Mouse (Mus musculus): ENCODE measurements around the gene Otulinl. TPM values are rescaled to one million over a fixed set of nuclear protein-coding genes. Genes with fewer than 3 reads are reported as not detected.
"Not testable (repeated sequence)": the region's sequence is repeated elsewhere in the genome, so short reads cannot be mapped to it uniquely, and the experiment has no call there.

Gene Otulinl
- polyA plus RNA-seq (2016; fragmentation: Nextera tagmentation; extraction: Ambion mirVana), result 12.5 and 16.0 TPM in 2 replicates

DNA sequence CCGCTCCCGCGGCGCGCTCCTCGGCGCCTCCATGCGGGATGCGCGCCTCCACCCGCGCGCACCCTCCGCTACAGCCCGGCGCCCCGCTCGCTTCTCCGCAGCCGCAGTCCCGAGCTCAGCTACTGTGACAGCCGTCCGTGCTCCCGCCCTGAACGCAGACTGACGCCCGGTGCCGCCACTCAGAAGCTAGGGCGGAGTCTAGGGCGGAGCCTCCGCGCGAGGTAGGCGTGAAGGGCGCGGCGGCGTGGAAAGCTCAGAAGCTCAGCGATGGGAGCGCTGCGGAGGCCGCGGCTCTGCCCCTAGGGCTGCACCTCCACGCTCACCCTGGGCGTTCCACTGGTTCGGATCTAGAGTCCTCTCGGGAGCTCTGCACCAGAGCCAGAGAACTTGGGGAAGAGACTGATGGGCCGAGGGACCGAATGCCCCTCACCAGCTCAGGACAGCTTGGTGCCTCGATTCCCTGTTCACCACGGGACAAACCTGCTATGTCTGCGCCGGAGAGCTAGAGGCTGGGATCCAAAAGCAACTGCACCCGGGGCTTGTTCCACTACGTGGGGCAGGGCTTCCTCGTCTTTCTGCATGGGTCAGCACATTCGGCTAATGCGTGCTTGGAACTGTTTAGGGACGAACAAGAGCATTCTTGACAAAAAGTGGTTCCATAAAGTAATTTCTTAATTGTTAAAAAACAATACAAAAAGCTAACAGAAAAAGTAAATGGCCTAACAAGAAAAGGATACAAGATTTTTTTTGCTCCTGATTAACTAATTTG lies at the start of gene Otulinl:
Gene Otulinl, minus strand, starts transcription at position 161 of the 769 bp plus-strand sequence.
- H3K36me3 ChIP-seq, result no peaks in the 10 kb centered on the region
- peak within 1 kb of the TSS; percentile 68 for H3K4me3 ChIP-seq (replicated peaks)
- no peaks in the 10 kb centered on the region for H3K27me3 ChIP-seq
- peaks cover 8% of the 10 kb centered on the region; the same call in 1 of the 2 replicates for H3K4me1 ChIP-seq (replicated peaks)
- no peaks in the 10 kb centered on the region for H3K9me3 ChIP-seq
- peak within 1 kb of the TSS; percentile 76 for H3K9ac ChIP-seq (replicated peaks)
- peak; percentile 99 for ATAC-seq (ENCODE audit: insufficient number of reproducible peaks, insufficient read depth, low FRiP score, low TSS enrichment, low read depth)
- 2% methylated on average over 59 of the region's 59 CpGs for WGBS
- no peak within 1 kb of the TSS for H3K27ac ChIP-seq
- peak within 1 kb of the TSS; percentile 86 for H3K4me2 ChIP-seq

DNA sequence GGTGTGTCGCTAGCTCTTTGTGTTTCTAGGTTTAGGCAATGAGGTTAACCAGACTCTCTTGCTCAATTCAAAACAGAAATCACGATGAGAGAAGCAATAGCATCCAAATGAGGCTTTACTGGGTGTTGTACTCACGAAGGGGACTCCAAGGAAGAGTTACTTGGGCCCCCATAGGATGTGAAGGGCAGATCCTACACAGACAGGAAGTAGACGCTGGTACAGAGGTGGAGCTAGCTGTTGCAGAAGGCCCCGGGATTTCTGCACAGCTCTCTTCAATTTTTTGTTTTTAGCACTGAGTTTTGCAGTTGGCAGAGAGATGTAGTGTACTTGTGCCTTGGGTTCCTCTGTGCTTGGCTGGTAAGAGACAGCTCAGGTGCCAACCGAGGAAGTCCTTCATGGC lies 44.8 kb upstream of the Otulinl start:
- 79% methylated on average over 6 of the region's 6 CpGs for WGBS
- peaks cover 9% of the 10 kb centered on the region for H3K36me3 ChIP-seq
- H3K9me3 ChIP-seq, result peaks cover 4% of the 10 kb centered on the region; the same call in 1 of the 2 replicates
- no peak overlapping the region for H3K4me2 ChIP-seq
- H3K4me3 ChIP-seq (replicated peaks), result no peak overlapping the region
- no peaks in the 10 kb centered on the region for H3K27me3 ChIP-seq
- peaks cover 13% of the 10 kb centered on the region for H3K4me1 ChIP-seq (replicated peaks)
- no peak overlapping the region for H3K27ac ChIP-seq
- H3K9ac ChIP-seq (replicated peaks), result no peak overlapping the region
- no peak for ATAC-seq (ENCODE audit: insufficient number of reproducible peaks, insufficient read depth, low FRiP score, low TSS enrichment, low read depth)

DNA sequence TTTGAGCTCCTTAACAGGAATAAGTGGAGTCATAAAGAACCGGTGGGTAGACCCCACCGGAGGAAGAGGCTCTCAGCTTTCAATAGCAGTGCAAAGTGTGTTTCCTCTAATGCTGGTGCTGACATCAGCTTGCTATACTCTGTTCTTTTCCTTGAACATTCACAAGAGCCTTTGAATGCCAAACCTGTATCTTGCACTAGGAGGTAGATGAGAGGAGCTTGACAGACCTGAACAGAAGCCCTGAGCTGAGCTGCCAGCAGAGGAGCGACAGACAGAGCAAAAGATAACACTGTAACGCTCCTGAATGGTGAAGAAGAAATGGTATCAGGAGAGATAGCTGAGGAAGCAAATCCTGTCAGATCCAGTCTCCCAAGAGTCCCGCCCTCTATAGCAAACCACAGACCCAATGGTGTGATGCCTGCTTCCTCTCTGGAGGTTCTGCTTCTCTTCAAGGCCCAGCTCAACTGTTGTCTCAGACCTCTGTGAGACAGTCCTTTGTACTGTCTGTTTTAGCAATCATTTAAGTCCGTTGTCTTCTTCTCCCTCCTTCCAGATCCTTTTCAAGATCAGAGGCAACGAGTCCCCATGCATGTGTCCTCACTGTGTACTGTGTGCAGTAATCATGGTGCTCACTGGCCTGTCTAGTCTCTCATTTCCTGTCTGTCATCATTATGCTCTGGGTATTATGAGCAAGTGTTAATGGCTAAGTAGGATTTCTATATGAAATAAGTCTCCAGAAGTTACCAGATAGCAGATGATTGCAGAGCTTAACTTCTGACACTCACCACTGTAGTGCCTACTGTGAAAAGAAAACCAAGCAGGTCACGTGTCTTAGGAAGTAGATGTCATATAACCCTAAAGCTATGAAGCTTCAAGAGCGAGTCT lies 43.7 kb upstream of the Otulinl start:
- Histone ChIP-seq H3K9me3 (peaks cover 4% of the 10 kb centered on the region; the same call in 1 of the 2 replicates), H3K36me3 (peaks cover 2% of the 10 kb centered on the region), H3K27ac (peak overlapping the region; percentile 12; the same call in 1 of the 2 replicates), H3K27me3 (no peaks in the 10 kb centered on the region), H3K4me3 (replicated peaks) (no peak overlapping the region), H3K9ac (replicated peaks) (no peak overlapping the region), H3K4me2 (no peak overlapping the region), H3K4me1 (replicated peaks) (peaks cover 13% of the 10 kb centered on the region)
- 61% methylated on average over 9 of the region's 9 CpGs for WGBS
- no peak for ATAC-seq (ENCODE audit: insufficient number of reproducible peaks, insufficient read depth, low FRiP score, low TSS enrichment, low read depth)

DNA sequence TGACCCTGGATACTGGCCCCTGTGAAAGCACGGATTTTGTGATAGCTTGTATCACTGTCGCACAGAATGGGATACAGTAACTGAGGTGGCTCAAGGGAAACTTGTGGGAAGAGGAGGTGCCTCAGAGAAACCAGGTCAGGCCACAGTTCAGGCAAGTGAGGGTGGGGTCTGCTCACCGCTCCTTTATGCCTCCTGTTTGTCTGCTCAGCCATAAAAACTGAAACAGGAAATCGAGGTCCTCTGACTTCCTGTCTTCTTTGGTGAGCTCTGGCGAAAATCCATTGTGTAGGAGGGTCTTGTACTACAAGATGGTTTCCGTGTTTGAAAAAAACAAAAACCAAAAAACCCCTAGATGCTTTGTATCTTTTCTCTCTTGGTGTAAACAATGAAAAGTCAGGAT lies 42.9 kb upstream of the Otulinl start:
- H3K36me3 ChIP-seq, result no peaks in the 10 kb centered on the region
- no peak overlapping the region for H3K4me2 ChIP-seq
- H3K27me3 ChIP-seq, result no peaks in the 10 kb centered on the region
- H3K9me3 ChIP-seq, result peaks cover 4% of the 10 kb centered on the region; the same call in 1 of the 2 replicates
- 64% methylated on average over 6 of the region's 6 CpGs for WGBS
- peak; percentile 49; the same call in 1 of the 2 replicates for ATAC-seq (ENCODE audit: insufficient number of reproducible peaks, insufficient read depth, low FRiP score, low TSS enrichment, low read depth)
- peaks cover 13% of the 10 kb centered on the region for H3K4me1 ChIP-seq (replicated peaks)
- peak overlapping the region; percentile 31; the same call in 1 of the 2 replicates for H3K27ac ChIP-seq
- H3K9ac ChIP-seq (replicated peaks), result no peak overlapping the region
- no peak overlapping the region for H3K4me3 ChIP-seq (replicated peaks)

DNA sequence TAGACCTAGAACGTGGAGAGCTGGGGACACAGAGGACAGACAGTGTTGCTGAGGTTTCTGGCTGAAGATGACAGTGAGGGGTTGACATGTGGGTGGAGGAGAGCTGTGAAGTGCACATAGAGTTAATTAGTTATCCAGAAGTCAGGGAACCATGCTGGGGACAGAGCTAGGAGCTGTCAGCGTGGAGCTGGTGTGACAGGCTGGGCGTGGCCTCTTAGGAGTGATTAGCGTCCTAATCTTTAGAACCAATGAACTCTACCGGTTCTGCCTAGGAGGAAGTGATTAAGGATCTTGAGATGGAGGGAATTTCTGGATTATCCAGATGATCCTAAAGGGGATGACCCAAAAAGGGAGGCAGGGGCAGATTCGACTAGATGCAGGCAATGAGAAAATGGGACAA lies 42.4 kb upstream of the Otulinl start:
- Histone ChIP-seq H3K36me3 (no peaks in the 10 kb centered on the region), H3K9ac (replicated peaks) (no peak overlapping the region), H3K4me2 (no peak overlapping the region), H3K4me3 (replicated peaks) (no peak overlapping the region), H3K4me1 (replicated peaks) (peaks cover 13% of the 10 kb centered on the region), H3K27me3 (no peaks in the 10 kb centered on the region), H3K9me3 (peaks cover 4% of the 10 kb centered on the region; the same call in 1 of the 2 replicates), H3K27ac (0 out of 2 replicates have a peak overlapping the region, but pooled peaks have one; percentile 31)
- 65% methylated on average over 6 of the region's 6 CpGs for WGBS
- no peak for ATAC-seq (ENCODE audit: insufficient number of reproducible peaks, insufficient read depth, low FRiP score, low TSS enrichment, low read depth)

DNA sequence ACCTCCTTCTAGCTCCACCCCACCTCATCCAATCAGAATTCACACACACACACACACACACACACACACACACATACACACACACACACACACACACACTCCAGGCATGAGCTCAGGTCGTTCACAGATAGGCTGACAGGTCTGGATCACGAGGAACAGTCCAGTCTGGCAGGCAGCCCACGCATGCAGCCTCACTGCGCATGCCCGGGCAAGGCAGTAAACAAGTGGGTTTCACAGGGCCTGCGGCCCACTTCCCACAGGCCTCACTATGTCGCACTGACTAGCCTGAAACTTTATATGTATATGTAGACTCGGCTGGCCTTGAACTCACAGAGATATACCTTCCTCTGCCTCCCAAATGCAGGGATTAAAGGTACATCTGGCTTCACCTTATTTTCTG lies 38.9 kb upstream of the Otulinl start:
- not testable (repeated sequence) for H3K27me3 ChIP-seq; H3K4me3 ChIP-seq (replicated peaks); H3K9ac ChIP-seq (replicated peaks); ATAC-seq (ENCODE audit: insufficient number of reproducible peaks, insufficient read depth, low FRiP score, low TSS enrichment, low read depth); H3K9me3 ChIP-seq; H3K36me3 ChIP-seq; H3K27ac ChIP-seq; H3K4me2 ChIP-seq
- H3K4me1 ChIP-seq (replicated peaks), result peaks cover 13% of the 10 kb centered on the region
- WGBS, result 90% methylated on average over 8 of the region's 8 CpGs

DNA sequence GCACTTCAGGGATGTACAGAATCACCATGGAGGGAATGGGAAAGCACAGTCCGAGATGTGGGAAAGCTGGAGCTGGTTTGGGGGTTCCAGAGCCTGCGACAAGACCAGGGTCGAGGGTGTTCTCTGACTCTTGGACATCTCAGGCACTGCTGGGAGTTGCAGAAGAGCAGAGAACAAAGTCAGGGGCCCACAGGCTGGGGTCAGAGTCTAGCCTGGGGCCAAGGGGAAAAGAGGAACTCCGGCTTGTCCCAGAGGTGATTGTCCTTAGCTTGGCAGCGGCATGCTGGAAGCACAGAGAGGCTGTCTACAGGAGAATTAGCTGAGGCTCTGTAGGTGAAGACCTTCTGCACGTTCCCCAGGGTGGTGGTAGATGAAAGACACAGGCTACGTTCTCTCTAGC lies 37.3 kb upstream of the Otulinl start:
- H3K9me3 ChIP-seq, result peaks cover 4% of the 10 kb centered on the region; the same call in 1 of the 2 replicates
- ATAC-seq (ENCODE audit: insufficient number of reproducible peaks, insufficient read depth, low FRiP score, low TSS enrichment, low read depth), result no peak
- no peak overlapping the region for H3K4me3 ChIP-seq (replicated peaks)
- H3K4me2 ChIP-seq, result no peak overlapping the region
- no peaks in the 10 kb centered on the region for H3K4me1 ChIP-seq (replicated peaks)
- H3K27me3 ChIP-seq, result no peaks in the 10 kb centered on the region
- 75% methylated on average over 7 of the region's 7 CpGs for WGBS
- no peak overlapping the region for H3K9ac ChIP-seq (replicated peaks)
- H3K36me3 ChIP-seq, result no peaks in the 10 kb centered on the region
- H3K27ac ChIP-seq, result no peak overlapping the region

DNA sequence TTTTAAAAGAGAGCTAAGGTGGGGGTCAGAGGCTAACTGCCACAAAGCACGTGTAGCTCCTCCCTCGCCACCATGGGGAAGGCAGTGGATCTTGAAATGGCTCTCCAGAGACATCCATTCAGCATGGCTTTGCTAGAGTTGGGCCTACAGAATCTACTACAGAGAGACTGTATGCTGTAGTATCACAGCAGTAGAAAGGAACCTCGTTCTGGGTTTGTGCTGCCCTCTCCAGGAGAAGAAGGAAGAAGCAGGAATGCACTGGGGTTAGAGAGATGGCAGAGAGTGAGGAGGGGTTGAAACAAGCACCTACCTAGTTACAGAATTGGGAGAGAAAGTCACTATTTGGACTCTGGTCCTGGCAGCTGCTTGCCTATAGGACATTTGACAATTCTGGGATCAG lies 34.0 kb upstream of the Otulinl start:
- Histone ChIP-seq H3K4me3 (replicated peaks) (no peak overlapping the region), H3K27ac (no peak overlapping the region), H3K27me3 (no peaks in the 10 kb centered on the region), H3K9ac (replicated peaks) (no peak overlapping the region), H3K4me1 (replicated peaks) (no peaks in the 10 kb centered on the region), H3K9me3 (no peaks in the 10 kb centered on the region), H3K36me3 (no peaks in the 10 kb centered on the region), H3K4me2 (no peak overlapping the region)
- no peak for ATAC-seq (ENCODE audit: insufficient number of reproducible peaks, insufficient read depth, low FRiP score, low TSS enrichment, low read depth)
- WGBS, result 45% methylated on average over 3 of the region's 3 CpGs

DNA sequence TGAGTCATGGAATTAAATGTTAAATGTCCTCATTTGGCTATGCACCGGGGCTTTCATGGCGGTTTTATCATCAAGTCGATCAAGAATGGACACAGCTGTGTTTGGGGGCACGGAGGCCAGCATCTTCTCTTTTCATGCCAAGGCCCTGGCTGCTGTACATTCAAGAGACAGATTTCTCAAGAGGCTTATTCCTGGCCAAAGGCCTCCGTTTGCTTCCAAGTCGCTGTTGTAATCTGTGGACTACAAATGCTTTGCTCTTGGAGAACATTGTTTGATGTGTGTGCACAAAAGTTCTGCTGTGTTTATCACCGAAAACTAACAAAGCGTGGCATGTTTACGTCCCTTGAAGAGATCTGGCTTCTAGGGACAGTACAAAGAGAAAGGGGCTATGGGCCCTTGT lies 29.3 kb upstream of the Otulinl start:
- no peak overlapping the region for H3K4me2 ChIP-seq
- no peaks in the 10 kb centered on the region for H3K4me1 ChIP-seq (replicated peaks)
- H3K4me3 ChIP-seq (replicated peaks), result no peak overlapping the region
- H3K27me3 ChIP-seq, result no peaks in the 10 kb centered on the region
- ATAC-seq (ENCODE audit: insufficient number of reproducible peaks, insufficient read depth, low FRiP score, low TSS enrichment, low read depth), result no peak
- no peaks in the 10 kb centered on the region for H3K9me3 ChIP-seq
- H3K27ac ChIP-seq, result no peak overlapping the region
- H3K36me3 ChIP-seq, result no peaks in the 10 kb centered on the region
- 89% methylated on average over 9 of the region's 9 CpGs for WGBS
- H3K9ac ChIP-seq (replicated peaks), result no peak overlapping the region

DNA sequence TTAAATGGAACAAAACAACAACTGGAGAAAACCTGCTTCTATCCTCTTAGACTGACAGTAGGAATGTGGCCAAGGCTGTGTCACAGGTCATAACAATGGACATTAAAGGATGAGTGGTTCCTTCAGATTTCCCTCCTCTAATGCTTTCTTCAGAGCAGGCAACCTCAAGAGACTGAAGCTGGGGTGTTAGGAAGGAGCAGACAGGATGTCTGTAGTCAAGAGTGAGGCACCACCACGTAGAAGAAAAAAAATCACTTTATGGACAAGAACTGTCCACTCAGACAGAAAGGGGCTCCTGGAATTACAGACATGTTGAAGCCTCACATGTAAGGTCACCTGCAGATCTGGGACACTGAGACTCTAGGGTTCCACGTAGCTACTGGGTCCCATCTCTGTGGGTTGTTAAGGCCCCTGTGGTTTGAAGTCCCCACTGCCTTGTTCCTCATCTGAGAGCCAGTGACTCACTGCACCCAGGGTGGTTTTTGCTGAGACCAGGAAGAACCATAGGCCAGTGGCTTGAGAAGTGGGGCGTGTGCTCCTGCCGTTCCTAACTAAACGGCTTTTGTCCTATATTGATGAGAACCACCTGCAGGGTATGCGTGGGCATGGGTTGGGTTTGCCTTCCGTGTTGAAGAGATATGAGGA lies 27.7 kb upstream of the Otulinl start:
- WGBS, result 83% methylated on average over 7 of the region's 7 CpGs
- Histone ChIP-seq H3K9me3 (no peaks in the 10 kb centered on the region), H3K4me1 (replicated peaks) (0 out of 2 replicates have a peak, but pooled peaks cover 2% of the 10 kb centered on the region), H3K4me2 (no peak overlapping the region), H3K27ac (no peak overlapping the region), H3K27me3 (no peaks in the 10 kb centered on the region), H3K4me3 (replicated peaks) (no peak overlapping the region), H3K36me3 (no peaks in the 10 kb centered on the region), H3K9ac (replicated peaks) (no peak overlapping the region)
- no peak for ATAC-seq (ENCODE audit: insufficient number of reproducible peaks, insufficient read depth, low FRiP score, low TSS enrichment, low read depth)

DNA sequence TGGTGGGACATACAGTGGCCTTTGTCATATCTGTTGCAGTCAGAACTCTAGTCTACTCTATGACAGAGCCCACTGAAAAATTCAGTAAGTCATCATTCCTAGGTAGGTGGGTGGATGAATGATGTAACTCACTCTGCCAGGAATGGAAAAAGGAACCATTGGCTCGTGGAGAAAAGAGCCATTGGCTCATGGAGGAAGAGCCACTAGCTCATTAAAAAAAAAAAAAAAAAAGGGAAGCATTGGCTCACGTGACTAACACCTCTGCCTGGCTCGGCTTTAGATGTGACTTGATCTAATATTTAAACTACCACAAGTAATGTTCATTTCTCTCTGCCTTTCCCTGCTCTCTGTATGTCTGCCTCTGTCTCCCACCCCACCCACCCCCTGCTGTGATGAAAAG lies 27.1 kb upstream of the Otulinl start:
- H3K27me3 ChIP-seq, result no peaks in the 10 kb centered on the region
- no peaks in the 10 kb centered on the region for H3K9me3 ChIP-seq
- no peak for ATAC-seq (ENCODE audit: insufficient number of reproducible peaks, insufficient read depth, low FRiP score, low TSS enrichment, low read depth)
- no peak overlapping the region for H3K9ac ChIP-seq (replicated peaks)
- no peaks in the 10 kb centered on the region for H3K36me3 ChIP-seq
- H3K27ac ChIP-seq, result no peak overlapping the region
- 63% methylated on average over 3 of the region's 3 CpGs for WGBS
- peaks cover 8% of the 10 kb centered on the region for H3K4me1 ChIP-seq (replicated peaks)
- H3K4me2 ChIP-seq, result no peak overlapping the region
- no peak overlapping the region for H3K4me3 ChIP-seq (replicated peaks)

Data from limb, embryonic 12.5 days (tissue).